ENCODE assay signal across 5 mouse cellular contexts in genomic region chr9:3283381-3283780, GRCm38 (mm10). TPM values are rescaled to one million over a fixed set of nuclear protein-coding genes. Genes with fewer than 3 reads are reported as not detected.
DNase-seq lines count a peak whose midpoint lies in the region; TF ChIP-seq lines count a peak whose summit lies in the region.
"Not testable (repeated sequence)": the region's sequence is repeated elsewhere in the genome, so short reads cannot be mapped to it uniquely, and the experiment has no call there.

No protein-coding gene starts in this region.

- H3K36me3 ChIP-seq in CH12.LX (replicated peaks in 1 of 2; ENCODE audit: control insufficient read depth in 1 of 2, insufficient read depth in 1 of 2, low read length in 1 of 2) = not testable (repeated sequence)

- H3K79me2 ChIP-seq in CH12.LX (replicated peaks; ENCODE audit: control insufficient read depth, extremely low read depth, insufficient read depth, poor library complexity, severe bottlenecking) = not testable (repeated sequence)

- H3K9ac ChIP-seq in CH12.LX (ENCODE audit: insufficient read depth, low read depth) = not testable (repeated sequence)

- H3K27ac ChIP-seq in CH12.LX (ENCODE audit: insufficient read depth, low read depth) = not testable (repeated sequence)

- peak; percentile 41 for DNase-seq in A20 (ENCODE audit: low read depth, low spot score)
- peak; percentile 12 for DNase-seq in CH12.LX (ENCODE audit: extremely low read depth)
- peak; percentile 50 for DNase-seq in MEL-GATA-1-ER (ENCODE audit: extremely low read depth, low read depth)
- peak; percentile 5 for DNase-seq in ZHBTc4 (ENCODE audit: low read depth, low spot score)
- peak; percentile 72 for DNase-seq in heart, adult 11 months

- H3K9me3 ChIP-seq in CH12.LX (replicated peaks; ENCODE audit: low read length) = not testable (repeated sequence)

- dilution Hi-C loops in CH12.LX (cut with MboI; ENCODE audit: extremely low pct_ligation_motif_present, extremely low pct_unique_long_range_greater_than_20kb, low sequenced_read_pairs) = not testable (repeated sequence)

- in situ Hi-C loops in CH12.LX (cut with MboI; ENCODE audit: low pct_ligation_motif_present, low pct_unique_long_range_greater_than_20kb, low sequenced_read_pairs) = not testable (repeated sequence)

- not testable (repeated sequence) for H3K27me3 ChIP-seq in CH12.LX (replicated peaks)

- not testable (repeated sequence) for TF ChIP-seq RAD21 in CH12.LX (IDR thresholded peaks at IDR 0.05; ENCODE audit: low read depth, low read length)

- H3K4me1 ChIP-seq in CH12.LX (ENCODE audit: control insufficient read depth in 1 of 2, insufficient read depth in 2 of 2) = not testable (repeated sequence)

- not testable (repeated sequence) for TF ChIP-seq POLR2A in CH12.LX (IDR thresholded peaks at IDR 0.05; ENCODE audit: low read depth, low read length)

- not testable (repeated sequence) for H3K4me2 ChIP-seq in CH12.LX (ENCODE audit: insufficient read depth, low read depth, poor library complexity, severe bottlenecking)

- TF ChIP-seq EP300 in CH12.LX (IDR thresholded peaks at IDR 0.05; ENCODE audit: low read length) = not testable (repeated sequence)

- H3K4me3 ChIP-seq in CH12.LX (replicated peaks in 1 of 3; ENCODE audit: low read depth in 2 of 3, low read length in 2 of 3, poor library complexity in 1 of 3) = not testable (repeated sequence)

- not testable (repeated sequence) for TF ChIP-seq CTCF in CH12.LX (conservative IDR thresholded peaks at IDR 0.05 in 1 of 2, IDR thresholded peaks at IDR 0.05 in 1 of 2; ENCODE audit: low read depth in 2 of 2, low read length in 2 of 2)

RNA-seq across cellular contexts. Expression of gene Alkbh8, which starts 51.6 kb away (rescaled TPM):
- 9.8 and 10.1 TPM in 2 replicates for total RNA-seq in CH12.LX (2012; rRNA removed)
- 12.0 and 13.4 TPM in 2 replicates for total RNA-seq in CH12.LX (2014; rRNA removed)
- 13.9 TPM in 2 replicates for polyA plus RNA-seq in CH12.LX (2012; ENCODE audit: insufficient read length, low read depth)

Comparison
In these comparisons a context has a peak if more than half of its experiments do, and no peak if none do; other contexts are left out.
1. DNase-seq: peak in every context shown above with its lines; median percentile 72 in heart, adult 11 months; 50 in MEL-GATA-1-ER; 41 in A20; 12 in CH12.LX; 5 in ZHBTc4.